Mouse (Mus musculus) liver, adult 2 months (tissue): ENCODE data around the gene Ttc7.

ENCODE experiments used
- CTCF ChIP-seq: fragments of 200-500 bp; IDR thresholded peaks from 2 replicates; pipeline ENCODE4 v1.5.1; 2011; ENCODE audit warnings: low read depth, low read length, control low read depth
- POLR2A ChIP-seq: fragments of 200-500 bp; IDR thresholded peaks from 2 replicates; pipeline ENCODE4 v1.6.1; 2011; ENCODE audit warnings: low read length, control low read depth; ENCODE audit not compliant: insufficient read depth; ENCODE audit errors: extremely low read depth

GRCm38 (mm10) chr17:87331336-87332141 is 48.9 kb downstream of the Ttc7 start:
- TF ChIP-seq CTCF: no peak
- TF ChIP-seq POLR2A: no peak
